Mouse (Mus musculus): ENCODE measurements around the gene Antxr2. TPM values are rescaled to one million over a fixed set of nuclear protein-coding genes. Genes with fewer than 3 reads are reported as not detected.

Gene Antxr2
- polyA plus RNA-seq, 1 experiment from 2014 or later, result 26.6 TPM

Other genes starting within 250 kb of the Antxr2 start
- 0.18 and 0.19 TPM in 2 replicates for gene Prdm8, start 136.2 kb upstream of the Antxr2 start, polyA plus RNA-seq (2015; fragmentation: Nextera tagmentation; extraction: Ambion mirVana)
- gene Fgf5, start 223.1 kb upstream of the Antxr2 start, polyA plus RNA-seq (2015; fragmentation: Nextera tagmentation; extraction: Ambion mirVana), result 1.1 and 1.7 TPM in 2 replicates

Measured in embryonic facial prominence, embryonic 15.5 days (tissue).